Mouse (Mus musculus) thymus, adult 2 months (tissue): ENCODE results near the gene Erc2.

Experiments used
- CTCF ChIP-seq: fragments of 200-500 bp; IDR thresholded peaks from 2 replicates; pipeline ENCODE4 v1.5.1; 2012; ENCODE audit warnings: mild to moderate bottlenecking, control low read depth, low read length, moderate library complexity, borderline replicate concordance; ENCODE audit not compliant: control insufficient read depth, poor library complexity, insufficient read depth; ENCODE audit errors: extremely low read depth
- POLR2A ChIP-seq: fragments of 200-500 bp; IDR thresholded peaks from 2 replicates; pipeline ENCODE4 v1.6.1; 2012; ENCODE audit warnings: mild to moderate bottlenecking, low read length, control low read depth, moderate library complexity; ENCODE audit not compliant: control insufficient read depth, poor library complexity, insufficient read depth; ENCODE audit errors: extremely low read depth

- TF ChIP-seq CTCF: no peak
- no peak for TF ChIP-seq POLR2A
These were observed 643 bp downstream of the Erc2 start for GRCm38 (mm10) chr14:27622923-27623219.
